ENCODE assay signal across 8 mouse cellular contexts in the genomic region with DNA sequence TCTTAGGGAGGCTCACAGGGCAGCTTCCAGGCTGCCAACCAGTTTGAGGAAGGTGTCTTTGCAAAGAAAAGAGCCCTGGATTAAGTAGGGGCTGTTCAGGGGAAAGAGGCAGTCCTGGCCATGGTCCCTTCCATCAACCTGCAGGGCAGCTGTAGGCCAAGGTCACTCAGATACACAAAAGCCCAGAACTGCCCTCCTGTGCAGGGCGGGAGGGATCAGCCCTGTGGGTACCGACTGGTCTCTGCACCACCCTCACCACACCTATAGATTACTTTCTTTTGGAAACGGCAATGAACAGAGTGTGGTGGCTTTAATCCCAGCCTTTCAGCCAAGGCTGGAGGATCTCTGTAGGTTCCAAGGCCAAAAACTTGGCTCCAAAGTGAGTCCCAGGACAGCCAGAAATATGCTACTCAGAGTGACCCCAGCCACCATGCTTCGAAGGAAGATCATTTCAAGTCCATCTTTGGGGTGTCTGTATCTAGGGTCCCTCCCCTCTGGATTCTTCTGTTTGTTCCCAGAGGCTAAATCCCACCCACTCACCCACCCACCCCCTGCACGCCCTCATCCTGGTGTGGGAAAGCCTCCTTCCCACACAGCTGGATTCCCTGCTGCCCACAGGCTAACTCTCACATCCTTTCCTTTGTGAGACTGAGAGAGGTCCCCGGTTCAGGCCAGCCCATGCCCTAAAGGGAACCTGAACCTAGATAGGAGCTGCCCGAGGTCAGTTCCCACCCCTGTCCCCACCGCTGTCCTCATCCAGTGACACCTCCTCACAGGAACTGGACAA. TPM values are rescaled to one million over a fixed set of nuclear protein-coding genes. Genes with fewer than 3 reads are reported as not detected.
A peak's percentile ranks its signal among the peaks of the same experiment; 100 is the strongest.
DNase-seq lines count a peak whose midpoint lies in the region; ATAC-seq and TF ChIP-seq lines count a peak whose summit lies in the region.

No protein-coding gene starts in this region.

- no peaks in the 10 kb centered on the region for H3K9me3 ChIP-seq in heart, embryonic 16.5 days (replicated peaks; ENCODE audit: control insufficient read depth, low read length)
- no peaks in the 10 kb centered on the region for H3K9me3 ChIP-seq in liver, embryonic 14.5 days (ENCODE audit: control insufficient read depth, low read length)
- H3K9me3 ChIP-seq in stomach, postnatal 0 days (ENCODE audit: control insufficient read depth, low read length) = no peaks in the 10 kb centered on the region

- no peaks in the 10 kb centered on the region for H3K27me3 ChIP-seq in kidney, adult 2 months (replicated peaks; ENCODE audit: control insufficient read depth, insufficient read depth, low read length)
- no peaks in the 10 kb centered on the region for H3K27me3 ChIP-seq in heart, embryonic 16.5 days (ENCODE audit: control insufficient read depth, insufficient read depth, low read length)
- H3K27me3 ChIP-seq in liver, embryonic 14.5 days (ENCODE audit: control insufficient read depth, insufficient read depth, low read length) = no peaks in the 10 kb centered on the region
- no peaks in the 10 kb centered on the region for H3K27me3 ChIP-seq in stomach, postnatal 0 days (ENCODE audit: control insufficient read depth, insufficient read depth, low read length)

- WGBS in kidney, adult 2 months = 51% methylated on average over 8 of the region's 8 CpGs
- WGBS in bone marrow, adult 2 months = 35% methylated on average over 8 of the region's 8 CpGs
- 49% methylated on average over 8 of the region's 8 CpGs for WGBS in heart, embryonic 16.5 days
- WGBS in liver, embryonic 14.5 days (ENCODE audit: insufficient replicate concordance) = 36% methylated on average over 8 of the region's 8 CpGs
- WGBS in stomach, postnatal 0 days = 39% methylated on average over 8 of the region's 8 CpGs

- H3K27ac ChIP-seq in kidney, adult 2 months (ENCODE audit: insufficient read depth, low read depth, low read length) = peak overlapping the region; percentile 100
- H3K27ac ChIP-seq in bone marrow, adult 2 months (ENCODE audit: control insufficient read depth, insufficient read depth, low read depth, low read length, poor library complexity) = peak overlapping the region; percentile 61
- H3K27ac ChIP-seq in heart, embryonic 16.5 days (ENCODE audit: low read length) = peak overlapping the region; percentile 99
- H3K27ac ChIP-seq in liver, embryonic 14.5 days = peak overlapping the region; percentile 5
- peak overlapping the region; percentile 100 for H3K27ac ChIP-seq in stomach, postnatal 0 days (replicated peaks)

- no peaks in the 10 kb centered on the region for H3K36me3 ChIP-seq in kidney, adult 2 months (ENCODE audit: control insufficient read depth, insufficient read depth, low read length)
- H3K36me3 ChIP-seq in heart, embryonic 16.5 days (ENCODE audit: control insufficient read depth, insufficient read depth) = no peaks in the 10 kb centered on the region
- no peaks in the 10 kb centered on the region for H3K36me3 ChIP-seq in liver, embryonic 14.5 days (replicated peaks; ENCODE audit: control insufficient read depth, insufficient read depth, low read depth)
- no peaks in the 10 kb centered on the region for H3K36me3 ChIP-seq in stomach, postnatal 0 days (ENCODE audit: control insufficient read depth, insufficient read depth, low read length)

- no peak overlapping the region for H3K4me3 ChIP-seq in kidney, adult 2 months (ENCODE audit: insufficient read depth, low read depth, low read length)
- H3K4me3 ChIP-seq in bone marrow, adult 2 months (replicated peaks; ENCODE audit: control insufficient read depth, low read depth, low read length) = no peak overlapping the region
- H3K4me3 ChIP-seq in heart, embryonic 16.5 days (ENCODE audit: low read length) = peak overlapping the region; percentile 55
- peak overlapping the region in 1 of 2 experiments; percentile 59; a peak in 1 of 4 replicates for H3K4me3 ChIP-seq in liver, embryonic 14.5 days (ENCODE audit: insufficient read depth in 1 of 2, low read depth in 2 of 2, low read length in 2 of 2)
- no peak overlapping the region for H3K4me3 ChIP-seq in stomach, postnatal 0 days (ENCODE audit: low read depth, low read length)

- H3K4me1 ChIP-seq in kidney, adult 2 months (ENCODE audit: control insufficient read depth, insufficient read depth, low read length) = peaks cover 14% of the 10 kb centered on the region
- H3K4me1 ChIP-seq in bone marrow, adult 2 months (ENCODE audit: control insufficient read depth, insufficient read depth, low read length) = peaks cover 4% of the 10 kb centered on the region
- peaks cover 47% of the 10 kb centered on the region for H3K4me1 ChIP-seq in heart, embryonic 16.5 days (ENCODE audit: control insufficient read depth, insufficient read depth, low read length)
- H3K4me1 ChIP-seq in liver, embryonic 14.5 days (replicated peaks; ENCODE audit: control insufficient read depth in 2 of 2, insufficient read depth in 2 of 2, low read length in 1 of 2) = peaks cover 8 to 27% of the 10 kb centered on the region in 2 experiments
- H3K4me1 ChIP-seq in stomach, postnatal 0 days (replicated peaks; ENCODE audit: control insufficient read depth, insufficient read depth) = peaks cover 14% of the 10 kb centered on the region

- H3K9ac ChIP-seq in heart, embryonic 16.5 days (ENCODE audit: low read length) = peak overlapping the region; percentile 90
- H3K9ac ChIP-seq in liver, embryonic 14.5 days (replicated peaks) = no peak overlapping the region; the same call in 1 of the 2 replicates
- peak overlapping the region; percentile 88 for H3K9ac ChIP-seq in stomach, postnatal 0 days (ENCODE audit: low read length)

- no peak for TF ChIP-seq POLR2A in kidney, adult 2 months (IDR thresholded peaks at IDR 0.05; ENCODE audit: low read depth, low read length)
- TF ChIP-seq POLR2A in bone marrow, adult 2 months (IDR thresholded peaks at IDR 0.05; ENCODE audit: borderline replicate concordance, control insufficient read depth, low read depth, low read length) = no peak

- TF ChIP-seq CTCF in kidney, adult 2 months (conservative IDR thresholded peaks at IDR 0.05; ENCODE audit: insufficient read depth, insufficient read length, low read depth, low read length) = no peak
- no peak for TF ChIP-seq CTCF in bone marrow, adult 2 months (IDR thresholded peaks at IDR 0.05; ENCODE audit: control insufficient read depth, insufficient read depth, low read length)
- TF ChIP-seq CTCF in liver, embryonic 14.5 days (IDR thresholded peaks at IDR 0.05; ENCODE audit: low read depth) = no peak
- no peak; the same call in 1 of the 2 replicates for TF ChIP-seq CTCF in stomach, postnatal 0 days (IDR thresholded peaks at IDR 0.05; ENCODE audit: low read depth)

- H3K4me2 ChIP-seq in heart, embryonic 16.5 days (ENCODE audit: low read depth, low read length) = peak overlapping the region; percentile 86
- H3K4me2 ChIP-seq in liver, embryonic 14.5 days (ENCODE audit: low read depth) = peak overlapping the region; percentile 82
- peak overlapping the region; percentile 81 for H3K4me2 ChIP-seq in stomach, postnatal 0 days (replicated peaks; ENCODE audit: low read depth)

- ATAC-seq in heart, embryonic 16.5 days (replicated peaks; ENCODE audit: extremely low read depth, insufficient read depth, low FRiP score) = no peak
- no peak for ATAC-seq in liver, embryonic 14.5 days (ENCODE audit: insufficient read depth)
- no peak for ATAC-seq in stomach, postnatal 0 days (ENCODE audit: low FRiP score, low TSS enrichment)
- ATAC-seq in megakaryocyte progenitor cell, adult 5-6 weeks (replicated peaks; ENCODE audit: poor library complexity) = no peak

- no peak for DNase-seq in kidney, adult 2 months
- no peak for DNase-seq in kidney, adult 18-20 months
- DNase-seq in liver, embryonic 14.5 days (ENCODE audit: low read depth in 3 of 3, low spot score in 3 of 3) = no peak
- no peak for DNase-seq in stomach, postnatal 0 days (ENCODE audit: low spot score)
- no peak for DNase-seq in T-cell, adult 2 months (ENCODE audit: low spot score)

- TF ChIP-seq EP300 in liver, embryonic 14.5 days (IDR thresholded peaks at IDR 0.05; ENCODE audit: low read depth) = no peak
- no peak for TF ChIP-seq EP300 in stomach, postnatal 0 days (optimal IDR thresholded peaks at IDR 0.05)

RNA-seq across cellular contexts. Expression of a gene that starts 17.4 kb away (rescaled TPM):
- polyA plus RNA-seq in kidney, adult 2 months (2012; rRNA removed) = not detected in 2 replicates
- polyA plus RNA-seq in bone marrow, adult 2 months (2011; ENCODE audit: insufficient read depth, insufficient read length, low replicate concordance, missing spikeins) = not detected in 2 replicates
- not detected in 2 replicates for polyA plus RNA-seq in heart, embryonic 16.5 days (2015; fragmentation: Nextera tagmentation; extraction: Ambion mirVana)
- not detected in 2 replicates for polyA plus RNA-seq in liver, embryonic 14.5 days (2012; rRNA removed)
- polyA plus RNA-seq in liver, embryonic 14.5 days (2014; fragmentation: Nextera tagmentation; extraction: Ambion mirVana) = not detected in 2 replicates
- polyA plus RNA-seq in stomach, postnatal 0 days (2015; fragmentation: Nextera tagmentation; extraction: Ambion mirVana) = not detected in 2 replicates
- total RNA-seq in megakaryocyte progenitor cell, adult 5-6 weeks (2015) = not detected in 2 replicates
- total RNA-seq in megakaryocyte progenitor cell, adult 5-6 weeks (2017) = not detected in 2 replicates

RNA-seq across cellular contexts. Expression of a gene that starts 17.6 kb away (rescaled TPM):
- 0.19 and 0.23 TPM in 2 replicates for polyA plus RNA-seq in kidney, adult 2 months (2012; rRNA removed)
- not detected in 2 replicates for polyA plus RNA-seq in bone marrow, adult 2 months (2011; ENCODE audit: insufficient read depth, insufficient read length, low replicate concordance, missing spikeins)
- polyA plus RNA-seq in heart, embryonic 16.5 days (2015; fragmentation: Nextera tagmentation; extraction: Ambion mirVana) = not detected in 2 replicates
- not detected in 2 replicates for polyA plus RNA-seq in liver, embryonic 14.5 days (2012; rRNA removed)
- polyA plus RNA-seq in liver, embryonic 14.5 days (2014; fragmentation: Nextera tagmentation; extraction: Ambion mirVana) = not detected in 2 replicates
- polyA plus RNA-seq in stomach, postnatal 0 days (2015; fragmentation: Nextera tagmentation; extraction: Ambion mirVana) = 0.52 and 0.56 TPM in 2 replicates
- 1.0 TPM in 1 of 2 replicates, not detected in the other for total RNA-seq in megakaryocyte progenitor cell, adult 5-6 weeks (2015)
- total RNA-seq in megakaryocyte progenitor cell, adult 5-6 weeks (2017) = not detected in 2 replicates

Comparison
In these comparisons a context has a peak if more than half of its experiments do, and no peak if none do; other contexts are left out.
1. H3K27ac ChIP-seq: peak in every context shown above with its lines; median percentile 100 in kidney, adult 2 months; 100 in stomach, postnatal 0 days; 99 in heart, embryonic 16.5 days; 61 in bone marrow, adult 2 months; 5 in liver, embryonic 14.5 days.